32 mouse cellular contexts compared by ENCODE assay signal in genomic region chr11:45642142-45642756, GRCm38 (mm10).
A peak's percentile ranks its signal among the peaks of the same experiment; 100 is the strongest.
DNase-seq lines count a peak whose midpoint lies in the region; ATAC-seq lines count a peak whose summit lies in the region.
"Had no signal": no experiment of that assay in that cellular context is flagged by ENCODE, and none has a peak within 500 bp of the region (broad histone marks: within the 10 kb centered on the region; RNA-seq: fewer than 3 reads in every experiment).

No protein-coding gene starts in this region.

- no peak for ATAC-seq in neural tube, embryonic 13.5 days (ENCODE audit: low read depth)
- ATAC-seq in neural tube, embryonic 14.5 days (ENCODE audit: low read depth): no peak
- ATAC-seq: activated CD4-positive, CD25-positive, alpha-beta regulatory T cell, adult 4 months; CD4-positive, CD25-positive, alpha-beta regulatory T cell, adult 4 months; forebrain, embryonic 15.5 days; hindbrain, embryonic 16.5 days; midbrain, embryonic 16.5 days had no signal

- intact Hi-C loops in left cerebral cortex, postnatal 14 days (cut with DNase I): no loop called here

- H3K27me3 ChIP-seq in neural tube, embryonic 13.5 days: no peaks in the 10 kb centered on the region
- no peaks in the 10 kb centered on the region for H3K27me3 ChIP-seq in neural tube, embryonic 14.5 days (ENCODE audit: control insufficient read depth, insufficient read depth, low read length)
- no peaks in the 10 kb centered on the region for H3K27me3 ChIP-seq in embryonic facial prominence, embryonic 10.5 days (replicated peaks; ENCODE audit: low read depth, poor library complexity, severe bottlenecking)
- H3K27me3 ChIP-seq: embryonic facial prominence, embryonic 12.5 days; forebrain, embryonic 15.5 days; heart, embryonic 15.5 days; limb, embryonic 15.5 days; liver, embryonic 13.5 days had no signal

- no peaks in the 10 kb centered on the region for H3K36me3 ChIP-seq in neural tube, embryonic 13.5 days
- H3K36me3 ChIP-seq in neural tube, embryonic 14.5 days (ENCODE audit: control insufficient read depth, insufficient read depth, low read length): no peaks in the 10 kb centered on the region
- H3K36me3 ChIP-seq in embryonic facial prominence, embryonic 10.5 days (replicated peaks): no peaks in the 10 kb centered on the region
- H3K36me3 ChIP-seq: embryonic facial prominence, embryonic 12.5 days; forebrain, embryonic 15.5 days; heart, embryonic 15.5 days; limb, embryonic 10.5 days; limb, embryonic 15.5 days; liver, embryonic 13.5 days had no signal

- H3K4me2 ChIP-seq in neural tube, embryonic 13.5 days: no peak overlapping the region
- H3K4me2 ChIP-seq in neural tube, embryonic 14.5 days (ENCODE audit: low read depth, low read length): no peak overlapping the region
- H3K4me2 ChIP-seq: embryonic facial prominence, embryonic 12.5 days; forebrain, embryonic 15.5 days; heart, embryonic 15.5 days; limb, embryonic 15.5 days; liver, embryonic 13.5 days had no signal

- no peak overlapping the region for H3K9ac ChIP-seq in neural tube, embryonic 13.5 days
- H3K9ac ChIP-seq in neural tube, embryonic 14.5 days (replicated peaks; ENCODE audit: low read depth, low read length): no peak overlapping the region
- H3K9ac ChIP-seq: embryonic facial prominence, embryonic 12.5 days; forebrain, embryonic 15.5 days; heart, embryonic 15.5 days; limb, embryonic 15.5 days; liver, embryonic 13.5 days had no signal

- peak; percentile 7 to 42 for DNase-seq in left cerebral cortex, postnatal 14 days (ENCODE audit: low spot score in 2 of 2)
- no peak for DNase-seq in left cerebral cortex, adult 18-20 months (ENCODE audit: low spot score in 2 of 2)
- DNase-seq in neural tube, embryonic 10.5 days (ENCODE audit: extremely low spot score, low spot score): no peak
- DNase-seq in right cerebral cortex, postnatal 4 days: peak; percentile 6
- DNase-seq in retina, embryonic 14.5 days (ENCODE audit: low spot score): no peak
- no peak for DNase-seq in embryonic facial prominence, embryonic 10.5 days (ENCODE audit: low spot score)
- DNase-seq: adrenal gland, adult 2 months; cerebellum, adult 9-10 months; cerebellum, postnatal 36 days; gastrocnemius, postnatal 10 days; kidney, adult 2 months; kidney, postnatal 36 days; layer of hippocampus, postnatal 36 days; liver, embryonic 13.5 days; lung, adult 18-20 months; lung, postnatal 10 days; thymus, adult 2 months; thymus, postnatal 4 days had no signal

- peaks cover 20% of the 10 kb centered on the region; the same call in 1 of the 2 replicates for H3K4me1 ChIP-seq in neural tube, embryonic 13.5 days (replicated peaks)
- no peaks in the 10 kb centered on the region for H3K4me1 ChIP-seq in neural tube, embryonic 14.5 days (ENCODE audit: control insufficient read depth, insufficient read depth, low read length)
- peaks cover 5% of the 10 kb centered on the region for H3K4me1 ChIP-seq in embryonic facial prominence, embryonic 10.5 days
- H3K4me1 ChIP-seq: embryonic facial prominence, embryonic 12.5 days; heart, embryonic 15.5 days; limb, embryonic 15.5 days; liver, embryonic 13.5 days had no signal

- peak overlapping the region; percentile 62; the same call in 1 of the 2 replicates for H3K27ac ChIP-seq in neural tube, embryonic 13.5 days (replicated peaks)
- H3K27ac ChIP-seq in neural tube, embryonic 14.5 days (ENCODE audit: low read depth, low read length): peak overlapping the region; percentile 45; the same call in 1 of the 2 replicates
- no peak overlapping the region for H3K27ac ChIP-seq in embryonic facial prominence, embryonic 10.5 days (replicated peaks)
- H3K27ac ChIP-seq: embryonic facial prominence, embryonic 12.5 days; forebrain, embryonic 15.5 days; heart, embryonic 15.5 days; limb, embryonic 10.5 days; limb, embryonic 15.5 days; liver, embryonic 13.5 days; macrophage; stomach, postnatal 0 days had no signal

- H3K9me3 ChIP-seq in neural tube, embryonic 13.5 days: no peaks in the 10 kb centered on the region; the same call in 1 of the 2 replicates
- H3K9me3 ChIP-seq in neural tube, embryonic 14.5 days (ENCODE audit: control insufficient read depth, low read length): no peaks in the 10 kb centered on the region
- H3K9me3 ChIP-seq in embryonic facial prominence, embryonic 10.5 days: no peaks in the 10 kb centered on the region
- H3K9me3 ChIP-seq: embryonic facial prominence, embryonic 12.5 days; forebrain, embryonic 15.5 days; heart, embryonic 15.5 days; limb, embryonic 10.5 days; limb, embryonic 15.5 days; liver, embryonic 13.5 days had no signal

- no peak overlapping the region for H3K4me3 ChIP-seq in neural tube, embryonic 13.5 days
- no peak overlapping the region for H3K4me3 ChIP-seq in neural tube, embryonic 14.5 days (ENCODE audit: low read depth, low read length)
- H3K4me3 ChIP-seq in embryonic facial prominence, embryonic 10.5 days: no peak overlapping the region
- H3K4me3 ChIP-seq: embryonic facial prominence, embryonic 12.5 days; forebrain, embryonic 15.5 days; heart, embryonic 15.5 days; limb, embryonic 10.5 days; limb, embryonic 15.5 days; liver, embryonic 13.5 days; myocyte had no signal

- WGBS in neural tube, embryonic 13.5 days: 87% methylated on average over 9 of the region's 9 CpGs
- 76% methylated on average over 9 of the region's 9 CpGs for WGBS in neural tube, embryonic 14.5 days
- WGBS in embryonic facial prominence, embryonic 10.5 days: 89% methylated on average over 9 of the region's 9 CpGs

Comparison
In these comparisons a context has a peak if more than half of its experiments do, and no peak if none do; other contexts are left out.
1. DNase-seq: peak in left cerebral cortex, postnatal 14 days (2 of 2) and right cerebral cortex, postnatal 4 days (single experiment); none in left cerebral cortex, adult 18-20 months (0 of 2), neural tube, embryonic 10.5 days (single experiment), retina, embryonic 14.5 days (single experiment) and embryonic facial prominence, embryonic 10.5 days (single experiment).